Mouse (Mus musculus) inflammation-experienced regulatory T-cells, adult 6 months (primary cell): ENCODE results near the gene Sys1. TPM values are rescaled to one million over a fixed set of nuclear protein-coding genes. Genes with fewer than 3 reads are reported as not detected.

Experiments
- ATAC-seq: one replicate; pipeline ENCODE4 v1.8.0; 2017
- polyA plus RNA-seq, 3 experiments: library from polyadenylated mRNA; unstranded; fragments of 100-300 nt; shearing (Covaris generic); gene quantifications; one replicate each; pipeline ENCODE4 v1.2.1; 2017

The Sys1 gene
- polyA plus RNA-seq, 3 experiments from 2014 or later: 10.4 to 35.1 (median 25.4) TPM

- no peak for ATAC-seq
Observed at GRCm38 (mm10) chr2:164500511-164500910, 43.7 kb downstream of the Sys1 start.

GRCm38 (mm10) chr2:164504919-164505318 is 48.2 kb downstream of the Sys1 start:
- no peak for ATAC-seq

DNA sequence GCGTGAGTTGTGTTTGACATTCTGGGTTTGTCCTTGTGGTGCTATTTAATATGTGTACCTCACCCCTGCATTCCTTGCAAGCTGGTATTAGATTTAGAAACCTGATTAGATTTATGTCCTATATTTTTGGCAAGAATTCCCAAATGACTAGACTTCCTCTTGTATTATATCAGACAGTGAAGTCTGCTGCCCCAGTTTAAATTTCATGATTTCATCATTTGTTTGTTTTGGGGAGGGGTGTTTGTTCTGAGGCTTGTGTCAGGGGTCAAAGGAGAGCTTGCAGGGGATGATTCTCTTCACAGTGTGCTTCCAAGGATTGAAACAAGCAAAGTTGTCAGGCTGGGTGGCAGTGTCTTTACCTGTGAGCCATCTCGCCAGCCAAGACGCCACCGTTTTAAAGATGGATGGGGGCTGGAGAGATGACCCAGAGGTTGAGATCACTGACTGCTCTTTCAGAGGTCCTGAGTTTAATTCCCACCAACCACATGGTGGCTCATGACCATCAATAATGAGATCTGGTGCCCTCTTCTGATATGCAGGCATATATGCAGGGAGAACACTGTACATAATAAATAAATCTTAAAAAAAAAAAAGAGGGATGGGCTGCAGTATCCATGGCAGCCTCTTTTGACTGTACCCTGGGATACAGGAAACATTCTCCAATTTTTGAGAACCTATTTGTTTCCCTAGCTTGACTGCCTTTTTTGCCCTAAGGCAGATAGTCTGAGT is 49.0 kb downstream of the Sys1 start:
- no peak for ATAC-seq

DNA sequence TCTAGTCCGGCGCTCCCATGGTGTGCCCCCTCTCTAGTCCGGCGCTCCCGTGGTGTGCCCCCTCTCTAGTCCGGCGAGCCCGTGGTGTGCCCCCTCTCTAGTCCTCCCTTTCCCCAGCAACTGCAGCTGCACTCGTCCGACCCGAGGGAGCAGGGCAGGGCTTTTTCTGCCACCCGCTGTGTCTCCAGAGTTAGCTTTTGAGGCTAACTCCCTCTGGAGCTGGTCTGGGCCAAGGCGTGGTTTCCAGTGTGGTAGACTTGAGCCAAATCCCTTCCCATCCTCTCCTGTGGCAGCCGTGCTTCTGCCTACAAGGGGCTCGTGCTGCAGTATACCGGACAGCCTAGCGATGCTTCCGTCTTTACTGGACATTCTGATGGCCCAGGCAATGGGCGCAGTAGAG is 51.0 kb downstream of the Sys1 start:
- no peak for ATAC-seq

DNA sequence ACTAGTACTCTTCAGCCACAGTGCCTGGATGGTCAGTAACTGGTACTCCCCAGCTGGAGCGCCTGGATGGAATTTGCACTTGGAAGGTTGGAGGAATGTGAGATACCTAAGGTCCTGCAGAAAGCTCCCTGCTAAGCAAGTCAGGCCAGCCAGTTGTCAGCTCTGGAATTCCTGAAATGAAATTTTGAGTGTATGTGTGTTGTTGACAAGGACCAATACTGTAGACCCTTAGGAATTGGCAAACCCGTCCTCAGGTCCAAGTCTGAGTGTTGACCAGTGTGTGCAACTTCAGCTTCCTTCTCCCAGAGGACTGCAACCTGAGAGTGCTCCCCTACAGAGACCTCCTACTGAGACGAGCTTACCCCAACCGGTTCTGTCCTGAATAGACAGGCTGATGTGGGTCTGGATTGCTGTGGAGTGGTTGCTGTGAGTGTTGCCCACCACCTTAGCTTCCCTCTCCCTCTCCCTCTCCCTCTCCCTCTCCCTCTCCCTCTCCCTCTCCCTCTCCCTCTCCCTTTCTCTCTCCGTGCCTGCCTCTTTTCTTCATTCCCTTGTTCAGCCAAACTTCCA is 53.9 kb downstream of the Sys1 start:
- ATAC-seq: no peak

GRCm38 (mm10) chr2:164512121-164512909 is 55.6 kb downstream of the Sys1 start:
- ATAC-seq: no peak

DNA sequence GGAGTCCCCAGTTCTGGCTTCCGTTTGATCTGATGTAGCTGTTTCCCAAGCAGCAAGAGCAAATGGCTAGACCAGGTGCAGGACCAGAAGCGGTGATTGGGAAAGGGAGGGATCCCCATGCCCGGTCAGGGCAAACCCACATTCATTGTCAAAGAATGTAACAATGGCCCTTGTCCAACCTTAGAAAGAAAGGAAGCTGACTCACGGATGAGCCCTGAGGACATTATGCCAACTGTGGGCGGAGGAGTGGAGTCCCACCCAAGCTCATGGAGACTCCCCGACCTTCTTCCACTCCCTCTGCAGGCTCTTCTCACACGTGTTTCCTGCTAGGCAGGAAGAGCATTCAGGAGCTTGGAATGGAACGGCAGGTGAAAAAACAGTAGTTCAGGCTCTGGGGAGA is 56.6 kb downstream of the Sys1 start:
- no peak for ATAC-seq

DNA sequence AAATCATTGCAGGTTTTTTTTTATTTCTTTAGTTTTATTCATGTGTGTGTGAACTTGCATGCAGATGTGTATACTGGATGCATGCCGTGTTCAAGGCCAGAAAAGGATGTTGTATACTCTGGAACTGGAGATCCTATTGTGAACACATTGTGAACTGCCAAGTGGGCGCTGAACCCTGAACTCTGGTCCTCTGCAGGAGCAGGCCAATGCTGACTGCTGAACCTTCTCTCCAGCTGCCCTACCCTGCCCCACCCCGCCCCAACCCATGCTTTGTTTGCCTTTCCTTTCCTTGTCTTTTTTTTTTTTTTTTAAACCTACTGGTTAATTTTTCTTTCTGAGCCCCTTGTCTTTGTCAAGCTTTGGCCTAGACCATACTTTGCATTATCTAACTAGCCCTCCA is 58.2 kb downstream of the Sys1 start:
- no peak for ATAC-seq

DNA sequence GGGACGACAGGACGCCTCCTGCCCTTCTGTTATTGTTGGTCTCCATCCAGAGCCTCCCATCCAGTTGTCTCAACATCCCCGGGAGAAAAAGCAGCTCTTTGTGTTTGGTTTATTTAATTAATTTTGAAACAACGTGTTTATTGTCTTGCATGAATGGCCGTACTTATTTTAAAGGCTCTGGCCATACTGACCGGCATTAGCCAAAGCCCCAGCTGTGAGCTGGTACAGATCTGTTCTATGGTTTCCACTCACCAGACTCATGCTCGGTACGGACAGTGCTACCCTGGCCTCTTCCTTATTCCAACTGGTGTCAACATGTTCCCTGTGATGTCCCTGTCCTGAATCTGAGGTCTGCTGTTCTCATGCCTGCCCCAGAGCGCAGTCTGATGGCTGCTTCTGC is 59.1 kb downstream of the Sys1 start:
- no peak for ATAC-seq

DNA sequence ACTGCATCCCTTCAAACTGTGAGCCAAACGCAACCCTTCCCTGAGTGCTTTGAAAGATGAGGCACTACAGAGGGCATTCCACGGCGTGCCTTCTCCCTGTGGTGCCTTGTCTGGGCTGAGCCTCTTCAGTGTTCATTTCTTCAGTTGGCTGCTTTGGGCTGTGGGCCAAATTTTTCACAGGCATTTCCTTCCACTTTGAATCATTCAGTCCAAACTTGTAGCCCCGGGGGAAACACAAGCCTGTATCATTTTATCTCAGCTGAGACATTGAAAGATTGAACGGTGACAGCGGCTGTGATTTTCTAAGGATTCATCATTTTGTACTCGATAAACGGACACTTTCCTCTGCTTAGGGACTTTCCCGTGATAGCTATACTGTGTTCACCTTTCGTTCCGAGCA is 59.8 kb downstream of the Sys1 start:
- ATAC-seq: no peak

GRCm38 (mm10) chr2:164517485-164518221 is 60.9 kb downstream of the Sys1 start:
- no peak for ATAC-seq

DNA sequence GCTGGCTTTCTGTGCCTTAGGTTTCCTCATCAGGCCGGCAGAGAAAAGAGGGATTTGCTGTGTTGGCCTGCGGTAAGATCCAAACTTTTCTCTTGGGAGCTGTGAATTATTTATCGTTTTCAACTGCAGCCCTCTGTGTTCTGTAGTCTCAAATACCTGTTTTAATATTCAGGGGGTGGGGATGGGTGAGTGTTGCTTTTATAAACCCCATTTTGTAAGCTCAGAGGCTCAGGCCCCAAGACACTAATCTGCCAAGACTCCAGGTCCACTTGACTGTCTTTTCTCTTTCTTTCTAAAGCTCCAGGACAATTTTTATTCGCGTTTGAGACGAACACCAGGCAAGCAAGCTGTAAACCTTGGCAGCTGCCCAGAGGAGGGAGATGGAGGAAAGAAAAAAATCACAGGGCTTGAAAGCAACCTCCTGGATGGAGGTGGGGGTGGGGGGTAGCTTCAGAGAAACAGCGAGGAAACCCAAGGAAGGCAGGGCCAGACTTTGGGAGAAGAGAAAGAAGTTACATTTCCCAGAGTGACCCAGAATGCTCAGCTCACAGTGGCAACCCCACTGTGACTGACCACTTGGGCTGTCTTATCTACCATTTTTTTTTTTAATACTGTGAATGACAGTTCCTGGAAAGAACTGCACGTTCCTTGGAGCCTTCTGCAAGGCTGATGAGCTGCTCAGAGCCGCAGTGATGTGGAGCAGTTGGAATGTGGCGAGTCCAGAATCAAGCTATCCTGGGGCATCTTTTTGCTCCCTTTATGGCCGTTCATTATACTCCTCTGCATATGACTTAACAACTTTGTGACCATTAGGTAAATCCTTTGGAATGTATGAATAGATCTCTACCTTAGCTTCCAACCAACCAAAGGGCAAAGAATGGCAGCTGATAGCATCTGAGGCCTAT is 61.8 kb downstream of the Sys1 start:
- ATAC-seq: no peak

GRCm38 (mm10) chr2:164519171-164519526 is 62.4 kb downstream of the Sys1 start:
- no peak for ATAC-seq

GRCm38 (mm10) chr2:164520782-164521181 is 64.0 kb downstream of the Sys1 start:
- no peak for ATAC-seq

DNA sequence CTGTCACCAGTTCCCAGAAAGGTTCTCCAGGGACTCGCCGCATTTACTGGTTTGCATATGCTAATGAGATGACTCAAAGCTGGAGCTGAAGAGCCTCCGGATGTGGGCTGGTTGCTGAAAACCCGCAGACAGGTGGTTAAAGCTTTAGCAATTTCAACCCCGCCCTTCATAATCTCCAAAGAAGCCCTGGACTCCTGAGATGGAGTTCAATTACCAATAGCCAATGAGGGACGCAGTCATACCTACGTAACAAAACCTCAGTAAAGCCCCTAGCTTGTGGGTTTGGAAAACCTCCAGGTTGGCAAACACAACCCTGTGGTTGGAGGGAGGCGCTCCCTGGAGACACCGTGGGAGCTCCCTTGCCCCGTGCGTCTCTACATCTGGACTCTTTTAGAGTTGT is 65.1 kb downstream of the Sys1 start:
- peak; percentile 92 for ATAC-seq

DNA sequence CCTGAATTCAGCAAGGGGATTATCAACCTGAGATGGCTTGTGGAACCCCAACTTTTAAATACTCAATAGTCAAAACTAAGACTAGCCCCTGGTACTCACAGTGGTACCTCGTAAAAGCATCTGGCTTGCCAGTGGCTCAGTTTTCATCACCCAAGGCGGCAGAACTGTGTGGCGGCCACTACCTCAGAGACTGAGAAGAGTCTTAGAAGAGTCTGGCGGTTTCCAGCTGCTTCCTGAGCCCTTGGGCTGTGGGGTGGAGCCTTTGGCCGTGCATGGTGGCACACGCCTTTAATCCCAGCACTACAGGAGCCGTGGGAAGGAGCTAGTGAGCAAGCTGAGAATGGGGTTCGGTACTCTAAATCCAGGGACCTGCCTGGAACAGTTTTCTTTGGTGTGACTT is 65.5 kb downstream of the Sys1 start:
- ATAC-seq: peak; percentile 19

DNA sequence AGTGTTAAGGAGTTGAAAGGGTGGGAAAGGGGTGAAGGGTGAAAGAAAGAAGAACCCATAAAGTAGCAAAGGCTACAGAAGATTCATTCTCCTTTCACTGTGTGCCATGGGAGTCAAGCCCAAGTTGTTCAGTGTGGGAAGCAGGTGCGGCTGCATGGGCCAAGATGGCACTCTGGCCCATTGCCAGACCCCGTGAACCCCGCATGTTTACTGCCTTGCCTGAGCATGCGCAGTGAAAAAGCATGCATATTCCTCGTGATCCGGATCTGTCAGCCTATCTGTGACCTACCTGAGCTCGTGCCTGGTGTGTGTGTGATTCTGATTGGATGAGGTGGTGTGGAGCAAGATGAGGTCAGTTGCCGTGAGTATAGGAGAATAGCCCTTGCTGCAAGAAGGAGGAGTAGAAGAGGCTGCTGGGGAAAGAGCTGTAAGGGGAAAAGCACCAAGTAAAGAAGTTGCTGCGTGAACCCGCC is 66.6 kb downstream of the Sys1 start:
- ATAC-seq: no peak

DNA sequence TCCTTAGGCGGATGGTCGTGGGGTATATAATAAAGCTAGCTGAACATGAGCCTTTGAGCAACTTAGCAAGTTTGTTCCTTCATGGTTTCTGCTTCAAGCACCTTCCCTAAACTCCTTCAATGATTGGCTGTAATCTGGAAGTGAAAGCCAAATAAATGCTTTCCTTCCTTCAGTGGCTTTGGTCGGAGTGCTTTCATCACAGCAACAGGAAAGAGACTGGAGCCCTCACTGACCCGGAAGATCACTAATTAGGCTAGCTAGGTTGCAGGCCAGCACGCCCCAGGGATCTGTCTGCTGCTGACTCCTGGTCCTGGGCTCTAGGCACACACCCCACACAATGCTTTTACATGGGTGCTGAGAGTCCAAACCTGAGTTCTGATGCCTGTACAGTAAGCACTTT is 71.8 kb downstream of the Sys1 start:
- no peak for ATAC-seq
